Mouse (Mus musculus) neural tube, embryonic 12.5 days (tissue): ENCODE data around the gene AU040320. TPM values are rescaled to one million over a fixed set of nuclear protein-coding genes. Genes with fewer than 3 reads are reported as not detected.
A peak's percentile ranks its signal among the peaks of the same experiment; 100 is the strongest.

Experiments used
- ATAC-seq: fragments of 200-750 bp; cut with Nextera tagmentation; 2 replicates; pipeline ENCODE4 v1.8.0; 2017; ENCODE audit warnings: low read depth, mild to moderate bottlenecking, moderate TSS enrichment, moderate library complexity; ENCODE audit not compliant: low FRiP score
- H3K27ac ChIP-seq: fragments of 300-500 bp; sonication (generic); 2 replicates; pipeline ENCODE4 v1.5.1; 2016
- H3K27me3 ChIP-seq: fragments of 300-500 bp; sonication (generic); replicated peaks from 2 replicates; pipeline ENCODE4 v1.6.1; 2016; ENCODE audit warnings: mild to moderate bottlenecking
- H3K36me3 ChIP-seq: fragments of 300-500 bp; sonication (generic); 2 replicates; pipeline ENCODE4 v1.6.1; 2016; ENCODE audit warnings: mild to moderate bottlenecking
- H3K4me1 ChIP-seq: fragments of 300-500 bp; sonication (generic); 2 replicates; pipeline ENCODE4 v1.6.1; 2016
- H3K4me2 ChIP-seq: fragments of 300-500 bp; sonication (generic); replicated peaks from 2 replicates; pipeline ENCODE4 v1.6.1; 2016; ENCODE audit warnings: mild to moderate bottlenecking
- H3K4me3 ChIP-seq: fragments of 300-500 bp; sonication (generic); 2 replicates; pipeline ENCODE4 v1.5.1; 2016
- H3K9ac ChIP-seq: fragments of 300-500 bp; sonication (generic); 2 replicates; pipeline ENCODE4 v1.6.1; 2016; ENCODE audit warnings: mild to moderate bottlenecking
- H3K9me3 ChIP-seq: fragments of 300-500 bp; sonication (generic); 2 replicates; pipeline ENCODE4 v1.6.1; 2016; ENCODE audit warnings: mild to moderate bottlenecking
- WGBS: fragments of 180-500 bp; shearing (Covaris S2); methylation state at CpG from one replicate; pipeline ENCODE4 v1.1.7; 2016; 5-methylcytosine and 5-hydroxymethylcytosine counted together
- polyA plus RNA-seq: library from polyadenylated mRNA; unstranded; fragments of >200 nt; fragmentation: Nextera tagmentation; extraction: Ambion mirVana; gene quantifications from 2 replicates; pipeline ENCODE4 v1.2.1, GENCODE M21; 2016

Gene AU040320
- 37.0 and 39.6 TPM in 2 replicates for polyA plus RNA-seq

- Histone ChIP-seq H3K9me3 (no peaks in the 10 kb centered on the region), H3K9ac (peak within 1 kb of the TSS; percentile 85), H3K4me1 (peaks cover 46% of the 10 kb centered on the region), H3K36me3 (peaks cover 29% of the 10 kb centered on the region), H3K4me2 (peak within 1 kb of the TSS; percentile 84), H3K27ac (peak within 1 kb of the TSS; percentile 89), H3K27me3 (no peaks in the 10 kb centered on the region), H3K4me3 (peak within 1 kb of the TSS; percentile 89)
- peak; percentile 97 for ATAC-seq
- WGBS, result under 1% methylated on average over 68 of the region's 71 CpGs
These were observed at the start of gene AU040320, which contains the start of gene Ncdn for GRCm38 (mm10) chr4:126753268-126754230. Gene AU040320 (plus strand): TSS chr4:126753544. Gene Ncdn (minus strand): TSS chr4:126753438.

GRCm38 (mm10) chr4:126706630-126707438 is 46.5 kb upstream of the AU040320 start:
- peaks cover 57% of the 10 kb centered on the region for H3K36me3 ChIP-seq

GRCm38 (mm10) chr4:126707439-126707826 is 45.9 kb upstream of the AU040320 start:
- no peak overlapping the region for H3K4me3 ChIP-seq
- no peaks in the 10 kb centered on the region for H3K9me3 ChIP-seq
- H3K4me2 ChIP-seq, result peak overlapping the region; percentile 26; the same call in 1 of the 2 replicates
- no peaks in the 10 kb centered on the region for H3K27me3 ChIP-seq
- no peak overlapping the region for H3K9ac ChIP-seq
- H3K4me1 ChIP-seq, result peaks cover 22% of the 10 kb centered on the region; the same call in 1 of the 2 replicates
- no peak overlapping the region for H3K27ac ChIP-seq
- peaks cover 52% of the 10 kb centered on the region for H3K36me3 ChIP-seq
- WGBS, result 27% methylated on average over 5 of the region's 5 CpGs
- ATAC-seq, result no peak

More at GRCm38 (mm10) chr4:126706630-126707438, 46.5 kb upstream of the AU040320 start:
- peak overlapping the region; percentile 26; the same call in 1 of the 2 replicates for H3K4me2 ChIP-seq
- H3K4me3 ChIP-seq, result no peak overlapping the region
- peak; percentile 95 for ATAC-seq
- no peak overlapping the region for H3K9ac ChIP-seq
- H3K9me3 ChIP-seq, result no peaks in the 10 kb centered on the region
- no peak overlapping the region; the same call in 1 of the 2 replicates for H3K27ac ChIP-seq
- H3K4me1 ChIP-seq, result peaks cover 22% of the 10 kb centered on the region; the same call in 1 of the 2 replicates
- H3K27me3 ChIP-seq, result no peaks in the 10 kb centered on the region
- 30% methylated on average over 12 of the region's 12 CpGs for WGBS

- 2% methylated on average over 18 of the region's 18 CpGs for WGBS
- Histone ChIP-seq H3K27me3 (peaks cover 78% of the 10 kb centered on the region), H3K36me3 (no peaks in the 10 kb centered on the region), H3K4me2 (peak overlapping the region; percentile 31), H3K9ac (no peak overlapping the region), H3K9me3 (no peaks in the 10 kb centered on the region), H3K4me3 (0 out of 2 replicates have a peak overlapping the region, but pooled peaks have one; percentile 3), H3K4me1 (peaks cover 12% of the 10 kb centered on the region), H3K27ac (no peak overlapping the region)
- no peak for ATAC-seq
These were observed 21.2 kb upstream of the AU040320 start for GRCm38 (mm10) chr4:126732111-126732510.

- Histone ChIP-seq H3K36me3 (no peaks in the 10 kb centered on the region), H3K9me3 (no peaks in the 10 kb centered on the region), H3K9ac (no peak overlapping the region), H3K4me1 (peaks cover 12% of the 10 kb centered on the region), H3K4me3 (0 out of 2 replicates have a peak overlapping the region, but pooled peaks have one; percentile 3), H3K27ac (no peak overlapping the region), H3K27me3 (peaks cover 85% of the 10 kb centered on the region), H3K4me2 (peak overlapping the region; percentile 31)
- 4% methylated on average over 26 of the region's 26 CpGs for WGBS
- ATAC-seq, result no peak
These were observed 20.6 kb upstream of the AU040320 start for GRCm38 (mm10) chr4:126732531-126733380.

- no peak overlapping the region for H3K4me2 ChIP-seq
These were observed 19.2 kb upstream of the AU040320 start for GRCm38 (mm10) chr4:126734001-126734603.

GRCm38 (mm10) chr4:126734700-126735381 is 18.5 kb upstream of the AU040320 start:
- H3K27ac ChIP-seq, result no peak overlapping the region
- peaks cover 12% of the 10 kb centered on the region for H3K4me1 ChIP-seq
- 3% methylated on average over 51 of the region's 51 CpGs for WGBS
- H3K9me3 ChIP-seq, result no peaks in the 10 kb centered on the region
- peak overlapping the region; percentile 21 for H3K4me3 ChIP-seq
- peak overlapping the region; percentile 50 for H3K4me2 ChIP-seq
- no peaks in the 10 kb centered on the region for H3K36me3 ChIP-seq
- no peak overlapping the region for H3K9ac ChIP-seq
- no peak for ATAC-seq
- H3K27me3 ChIP-seq, result peaks cover 94% of the 10 kb centered on the region

More at GRCm38 (mm10) chr4:126734001-126734603, 19.2 kb upstream of the AU040320 start:
- Histone ChIP-seq H3K4me3 (no peak overlapping the region), H3K9ac (no peak overlapping the region), H3K27ac (no peak overlapping the region), H3K27me3 (peaks cover 97% of the 10 kb centered on the region), H3K9me3 (no peaks in the 10 kb centered on the region), H3K4me1 (peaks cover 12% of the 10 kb centered on the region), H3K36me3 (no peaks in the 10 kb centered on the region)
- ATAC-seq, result no peak
- 3% methylated on average over 16 of the region's 16 CpGs for WGBS

- no peak overlapping the region for H3K9ac ChIP-seq
These were observed 17.9 kb upstream of the AU040320 start for GRCm38 (mm10) chr4:126735382-126736000.

GRCm38 (mm10) chr4:126736001-126736414 is 17.3 kb upstream of the AU040320 start, which contains the start of gene Tfap2e:
Gene Tfap2e (minus strand): TSS chr4:126736240.
- 2% methylated on average over 32 of the region's 32 CpGs for WGBS
- peak; percentile 57 for ATAC-seq
- H3K9me3 ChIP-seq, result no peaks in the 10 kb centered on the region
- H3K4me1 ChIP-seq, result peaks cover 12% of the 10 kb centered on the region
- H3K4me2 ChIP-seq, result peak within 1 kb of the TSS; percentile 50
- H3K9ac ChIP-seq, result no peak within 1 kb of the TSS
- H3K27ac ChIP-seq, result no peak within 1 kb of the TSS
- no peaks in the 10 kb centered on the region for H3K36me3 ChIP-seq
- H3K4me3 ChIP-seq, result peak within 1 kb of the TSS; percentile 21
- H3K27me3 ChIP-seq, result peaks cover 82% of the 10 kb centered on the region

More at GRCm38 (mm10) chr4:126735382-126736000, 17.9 kb upstream of the AU040320 start:
- Histone ChIP-seq H3K27me3 (peaks cover 87% of the 10 kb centered on the region), H3K4me3 (peak overlapping the region; percentile 21), H3K9me3 (no peaks in the 10 kb centered on the region), H3K36me3 (no peaks in the 10 kb centered on the region), H3K4me1 (peaks cover 12% of the 10 kb centered on the region), H3K27ac (no peak overlapping the region), H3K4me2 (peak overlapping the region; percentile 50)
- WGBS, result 2% methylated on average over 62 of the region's 62 CpGs
- ATAC-seq, result peak; percentile 11; the same call in 1 of the 2 replicates
